Mouse (Mus musculus) limb, embryonic 15.5 days (tissue): ENCODE data around the gene Capn2. TPM values are rescaled to one million over a fixed set of nuclear protein-coding genes. Genes with fewer than 3 reads are reported as not detected.

Experiments used
- ATAC-seq: fragments of 200-750 bp; cut with Nextera tagmentation; 2 replicates; pipeline ENCODE4 v1.8.0; 2017; ENCODE audit warnings: low read depth, moderate TSS enrichment; ENCODE audit not compliant: insufficient number of reproducible peaks, low FRiP score, low TSS enrichment
- H3K27ac ChIP-seq: fragments of 300-500 bp; sonication (generic); 2 replicates; pipeline ENCODE4 v1.5.1; 2015; ENCODE audit warnings: moderate library complexity, mild to moderate bottlenecking, inconsistent platforms
- H3K27me3 ChIP-seq: fragments of 300-500 bp; sonication (generic); 2 replicates; pipeline ENCODE4 v1.6.1; 2015; ENCODE audit warnings: inconsistent platforms
- H3K36me3 ChIP-seq: fragments of 300-500 bp; sonication (generic); 2 replicates; pipeline ENCODE4 v1.6.1; 2015; ENCODE audit warnings: inconsistent platforms
- H3K4me1 ChIP-seq: fragments of 300-500 bp; sonication (generic); 2 replicates; pipeline ENCODE4 v1.6.1; 2015; ENCODE audit warnings: inconsistent platforms
- H3K4me2 ChIP-seq: fragments of 300-500 bp; sonication (generic); 2 replicates; pipeline ENCODE4 v1.6.1; 2015; ENCODE audit warnings: mild to moderate bottlenecking, inconsistent platforms
- H3K4me3 ChIP-seq: fragments of 300-500 bp; sonication (generic); 2 replicates; pipeline ENCODE4 v1.5.1; 2015; ENCODE audit warnings: mild to moderate bottlenecking, inconsistent platforms
- H3K9ac ChIP-seq: fragments of 300-500 bp; sonication (generic); 2 replicates; pipeline ENCODE4 v1.6.1; 2015; ENCODE audit warnings: inconsistent platforms
- H3K9me3 ChIP-seq: fragments of 300-500 bp; sonication (generic); 2 replicates; pipeline ENCODE4 v1.6.1; 2016; ENCODE audit warnings: inconsistent platforms
- WGBS: fragments of 180-500 bp; shearing (Covaris S2); methylation state at CpG from one replicate; pipeline ENCODE4 v1.1.7; 2015; 5-methylcytosine and 5-hydroxymethylcytosine counted together
- polyA plus RNA-seq: library from polyadenylated mRNA; unstranded; fragments of >200 nt; fragmentation: Nextera tagmentation; extraction: Ambion mirVana; gene quantifications from 2 replicates; pipeline ENCODE4 v1.2.1, GENCODE M21; 2015

The Capn2 gene
- polyA plus RNA-seq, 1 experiment from 2014 or later, result 150 TPM

- H3K4me1 ChIP-seq, result peaks cover 48% of the 10 kb centered on the region
- no peaks in the 10 kb centered on the region for H3K9me3 ChIP-seq
- WGBS, result 54% methylated on average over 8 of the region's 8 CpGs
- no peak for ATAC-seq
- peak overlapping the region; percentile 33; the same call in 1 of the 2 replicates for H3K4me2 ChIP-seq
- no peak overlapping the region for H3K9ac ChIP-seq
- H3K4me3 ChIP-seq, result no peak overlapping the region
- no peaks in the 10 kb centered on the region for H3K27me3 ChIP-seq
- H3K36me3 ChIP-seq, result no peaks in the 10 kb centered on the region
- H3K27ac ChIP-seq, result peak overlapping the region; percentile 94
Observed at GRCm38 (mm10) chr1:182520938-182521500, 3.6 kb upstream of the Capn2 start.

- Histone ChIP-seq H3K9me3 (no peaks in the 10 kb centered on the region), H3K27me3 (no peaks in the 10 kb centered on the region), H3K4me1 (peaks cover 55% of the 10 kb centered on the region), H3K9ac (no peak overlapping the region), H3K4me3 (0 out of 2 replicates have a peak overlapping the region, but pooled peaks have one; percentile 4), H3K27ac (peak overlapping the region; percentile 94), H3K36me3 (no peaks in the 10 kb centered on the region), H3K4me2 (peak overlapping the region; percentile 33)
- WGBS, result 9% methylated on average over 14 of the region's 14 CpGs
- peak; percentile 80 for ATAC-seq
Observed at GRCm38 (mm10) chr1:182520091-182520937, 2.9 kb upstream of the Capn2 start.

GRCm38 (mm10) chr1:182519341-182519740 is 1.9 kb upstream of the Capn2 start:
- Histone ChIP-seq H3K9ac (no peak overlapping the region), H3K27ac (peak overlapping the region; percentile 94), H3K27me3 (no peaks in the 10 kb centered on the region), H3K4me2 (peak overlapping the region; percentile 33), H3K36me3 (no peaks in the 10 kb centered on the region), H3K9me3 (no peaks in the 10 kb centered on the region), H3K4me1 (peaks cover 64% of the 10 kb centered on the region), H3K4me3 (peak overlapping the region; percentile 4; the same call in 1 of the 2 replicates)
- 62% methylated on average over 5 of the region's 5 CpGs for WGBS
- ATAC-seq, result no peak

GRCm38 (mm10) chr1:182518811-182519210 is 1.4 kb upstream of the Capn2 start:
- Histone ChIP-seq H3K4me3 (no peak overlapping the region), H3K4me1 (peaks cover 64% of the 10 kb centered on the region), H3K27me3 (no peaks in the 10 kb centered on the region), H3K36me3 (no peaks in the 10 kb centered on the region), H3K9ac (no peak overlapping the region), H3K27ac (peak overlapping the region; percentile 35; the same call in 1 of the 2 replicates), H3K9me3 (no peaks in the 10 kb centered on the region), H3K4me2 (no peak overlapping the region)
- WGBS, result 78% methylated on average over 6 of the region's 6 CpGs
- ATAC-seq, result no peak

- H3K4me2 ChIP-seq, result no peak overlapping the region
- WGBS, result 55% methylated on average over 10 of the region's 10 CpGs
- 0 out of 2 replicates have a peak overlapping the region, but pooled peaks have one; percentile 81 for H3K4me3 ChIP-seq
- peaks cover 6% of the 10 kb centered on the region; the same call in 1 of the 2 replicates for H3K36me3 ChIP-seq
- no peaks in the 10 kb centered on the region for H3K27me3 ChIP-seq
- peak overlapping the region; percentile 35; the same call in 1 of the 2 replicates for H3K27ac ChIP-seq
- no peaks in the 10 kb centered on the region for H3K9me3 ChIP-seq
- peaks cover 70% of the 10 kb centered on the region for H3K4me1 ChIP-seq
- ATAC-seq, result no peak
- H3K9ac ChIP-seq, result no peak overlapping the region
Observed at GRCm38 (mm10) chr1:182518143-182518680, 804 bp upstream of the Capn2 start.

- Histone ChIP-seq H3K9me3 (no peaks in the 10 kb centered on the region), H3K27me3 (no peaks in the 10 kb centered on the region), H3K4me3 (peak overlapping the region; percentile 81), H3K4me1 (peaks cover 71% of the 10 kb centered on the region), H3K9ac (peak overlapping the region; percentile 88), H3K4me2 (peak overlapping the region; percentile 58), H3K27ac (peak overlapping the region; percentile 95), H3K36me3 (peaks cover 7% of the 10 kb centered on the region; the same call in 1 of the 2 replicates)
- 1% methylated on average over 10 of the region's 10 CpGs for WGBS
- ATAC-seq, result no peak
Observed at GRCm38 (mm10) chr1:182517677-182518011, 236 bp upstream of the Capn2 start.

GRCm38 (mm10) chr1:182514803-182515590 is 2.4 kb downstream of the Capn2 start:
- Histone ChIP-seq H3K4me2 (no peak overlapping the region), H3K27me3 (no peaks in the 10 kb centered on the region), H3K4me1 (peaks cover 53% of the 10 kb centered on the region), H3K9me3 (no peaks in the 10 kb centered on the region), H3K9ac (no peak overlapping the region), H3K36me3 (peaks cover 33% of the 10 kb centered on the region), H3K4me3 (no peak overlapping the region), H3K27ac (no peak overlapping the region)
- 69% methylated on average over 10 of the region's 10 CpGs for WGBS
- ATAC-seq, result no peak

GRCm38 (mm10) chr1:182513714-182514113 is 3.7 kb downstream of the Capn2 start:
- peaks cover 46% of the 10 kb centered on the region for H3K36me3 ChIP-seq
- no peaks in the 10 kb centered on the region for H3K9me3 ChIP-seq
- 86% methylated on average over 5 of the region's 5 CpGs for WGBS
- no peaks in the 10 kb centered on the region for H3K27me3 ChIP-seq
- H3K27ac ChIP-seq, result no peak overlapping the region
- peaks cover 48% of the 10 kb centered on the region for H3K4me1 ChIP-seq
- H3K4me3 ChIP-seq, result no peak overlapping the region
- no peak for ATAC-seq
- no peak overlapping the region for H3K4me2 ChIP-seq
- no peak overlapping the region for H3K9ac ChIP-seq

GRCm38 (mm10) chr1:182512901-182513410 is 4.5 kb downstream of the Capn2 start:
- Histone ChIP-seq H3K9me3 (no peaks in the 10 kb centered on the region), H3K27ac (no peak overlapping the region), H3K4me1 (peaks cover 40% of the 10 kb centered on the region), H3K9ac (no peak overlapping the region; the same call in 1 of the 2 replicates), H3K27me3 (no peaks in the 10 kb centered on the region), H3K4me3 (no peak overlapping the region), H3K36me3 (peaks cover 50% of the 10 kb centered on the region), H3K4me2 (no peak overlapping the region)
- no peak for ATAC-seq
- WGBS, result 86% methylated on average over 5 of the region's 5 CpGs

- Histone ChIP-seq H3K27me3 (no peaks in the 10 kb centered on the region), H3K36me3 (peaks cover 50% of the 10 kb centered on the region), H3K4me3 (no peak overlapping the region), H3K27ac (no peak overlapping the region), H3K9ac (no peak overlapping the region), H3K4me2 (no peak overlapping the region), H3K9me3 (no peaks in the 10 kb centered on the region), H3K4me1 (peaks cover 34% of the 10 kb centered on the region)
- ATAC-seq, result no peak
- 72% methylated on average over 8 of the region's 8 CpGs for WGBS
Observed at GRCm38 (mm10) chr1:182511778-182512177, 5.6 kb downstream of the Capn2 start.

GRCm38 (mm10) chr1:182511073-182511472 is 6.3 kb downstream of the Capn2 start:
- H3K27me3 ChIP-seq, result no peaks in the 10 kb centered on the region
- no peak overlapping the region for H3K27ac ChIP-seq
- no peak overlapping the region for H3K9ac ChIP-seq
- peaks cover 50% of the 10 kb centered on the region for H3K36me3 ChIP-seq
- no peaks in the 10 kb centered on the region for H3K9me3 ChIP-seq
- no peak overlapping the region for H3K4me2 ChIP-seq
- peaks cover 38% of the 10 kb centered on the region for H3K4me1 ChIP-seq
- 68% methylated on average over 2 of the region's 2 CpGs for WGBS
- H3K4me3 ChIP-seq, result no peak overlapping the region
- no peak for ATAC-seq
